Mouse (Mus musculus) heart, adult 2 months (tissue): ENCODE measurements around the gene Ovol1.

Experiments used
- CTCF ChIP-seq: fragments of 200-600 bp; IDR thresholded peaks from 2 replicates; pipeline ENCODE4 v1.8.1; 2022; ENCODE audit warnings: antibody characterized with exemption, mild to moderate bottlenecking, moderate library complexity
- EP300 ChIP-seq: fragments of 200-500 bp; IDR thresholded peaks from 2 replicates; pipeline ENCODE4 v1.6.1; 2011; ENCODE audit warnings: low read depth, low read length, control low read depth; ENCODE audit not compliant: insufficient read depth
- POLR2A ChIP-seq: fragments of 200-500 bp; IDR thresholded peaks from 2 replicates; pipeline ENCODE4 v1.6.1; 2011; ENCODE audit warnings: mild to moderate bottlenecking, low read depth, low read length, control low read depth; ENCODE audit not compliant: insufficient read depth

GRCm38 (mm10) chr19:5589159-5589558, 28.7 kb upstream of the Ovol1 start:
- TF ChIP-seq CTCF, result peak; percentile 43
- no peak for TF ChIP-seq POLR2A
- no peak for TF ChIP-seq EP300
